Mouse (Mus musculus) gastrocnemius, postnatal 36 days (tissue): ENCODE data around the gene Olfr608. TPM values are rescaled to one million over a fixed set of nuclear protein-coding genes. Genes with fewer than 3 reads are reported as not detected.
"Not testable (repeated sequence)": the region's sequence is repeated elsewhere in the genome, so short reads cannot be mapped to it uniquely, and the experiment has no call there.

ENCODE experiments used
- DNase-seq, 2 experiments: peaks; one replicate each; pipeline ENCODE4 v3.0.0; 2022
- intact Hi-C: fragments of 180-260 bp; cut with DNase I; formaldehyde crosslinking; loops from one replicate; pipeline ENCODE4 v1.15.1; 2025
- long read RNA-seq, 2 experiments: library from polyadenylated mRNA; stranded (forward); transcript quantifications; one replicate each; pipeline ENCODE4 v2.0.0; 2021
- total RNA-seq, 2 experiments: library from RNA; stranded (reverse); gene quantifications; 2 replicates each; pipeline ENCODE4 v1.2.3; 2021

The Olfr608 gene
- not detected for total RNA-seq
- long read RNA-seq, experiment 1: 0 reads
- long read RNA-seq, experiment 2: 0 reads

DNA sequence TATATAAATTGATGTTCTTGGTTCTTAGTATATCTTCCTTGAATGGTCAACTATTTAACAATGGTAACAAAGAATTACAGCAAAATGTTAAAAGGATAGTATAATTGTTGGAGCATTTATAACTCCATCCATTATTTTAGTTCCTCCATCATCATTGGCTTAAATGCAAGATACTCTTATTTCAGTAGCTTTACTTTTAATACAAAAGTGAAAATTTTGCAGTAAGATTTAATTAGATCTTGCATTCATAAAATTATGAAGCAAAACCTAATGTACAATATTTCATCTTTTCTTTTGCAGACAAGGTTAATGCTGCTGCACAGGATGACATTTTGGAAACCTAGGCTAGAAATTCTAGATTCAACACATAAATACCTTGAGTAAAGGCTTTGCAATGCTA lies at the start of gene Olfr608:
Gene Olfr608, plus strand, starts transcription at position 301 of the 400 bp plus-strand sequence.
- intact Hi-C loops: no loop called here
- no peak for DNase-seq

DNA sequence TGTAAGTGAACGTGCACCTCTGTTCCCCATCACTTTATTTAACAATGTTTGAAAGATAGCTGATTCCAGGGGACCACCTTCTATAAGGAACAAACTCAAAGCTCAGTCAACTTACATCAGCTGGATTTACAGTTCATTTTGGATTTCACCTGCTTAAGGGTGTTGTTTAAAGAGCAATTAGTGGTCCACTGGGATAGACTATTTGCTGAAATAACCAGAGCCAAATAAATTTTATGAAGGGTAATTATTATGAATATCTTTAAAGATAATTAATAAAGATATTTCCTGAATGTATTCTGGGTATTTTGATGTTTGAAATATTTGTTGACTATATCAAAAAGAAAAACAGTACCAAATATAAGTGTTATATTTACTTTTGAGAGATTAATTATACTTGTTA lies 24.3 kb upstream of the Olfr608 start, which contains the start of gene Olfr605:
Gene Olfr605, minus strand, starts transcription at position 101 of the 400 bp plus-strand sequence.
- DNase-seq: no peak
- intact Hi-C loops: no loop called here

- intact Hi-C loops: no loop called here
- no peak for DNase-seq
Measured at GRCm38 (mm10) chr7:103448746-103449145, 20.9 kb upstream of the Olfr608 start, which contains the start of gene Olfr606. Olfr606 (plus strand) TSS chr7:103449046.

DNA sequence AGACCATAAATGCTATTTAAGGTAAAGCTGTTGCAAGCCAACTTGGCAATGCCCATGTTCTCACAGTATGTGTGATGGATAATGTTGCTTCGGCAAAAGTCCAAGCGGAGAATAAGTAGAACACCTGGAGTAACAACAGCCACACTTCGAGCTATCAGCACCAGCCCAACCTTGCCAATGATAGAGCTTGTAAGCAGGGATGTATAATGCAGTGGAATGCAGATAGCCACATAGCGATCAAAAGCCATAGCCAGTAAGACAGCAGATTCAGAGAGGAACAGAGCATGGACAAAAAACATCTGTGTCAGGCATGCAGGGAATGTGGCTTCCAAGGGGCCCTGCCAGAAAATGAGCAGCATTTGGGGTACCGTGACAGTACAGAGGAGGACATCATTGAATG lies 9.1 kb upstream of the Olfr608 start:
- DNase-seq: no peak
- intact Hi-C loops: no loop called here

DNA sequence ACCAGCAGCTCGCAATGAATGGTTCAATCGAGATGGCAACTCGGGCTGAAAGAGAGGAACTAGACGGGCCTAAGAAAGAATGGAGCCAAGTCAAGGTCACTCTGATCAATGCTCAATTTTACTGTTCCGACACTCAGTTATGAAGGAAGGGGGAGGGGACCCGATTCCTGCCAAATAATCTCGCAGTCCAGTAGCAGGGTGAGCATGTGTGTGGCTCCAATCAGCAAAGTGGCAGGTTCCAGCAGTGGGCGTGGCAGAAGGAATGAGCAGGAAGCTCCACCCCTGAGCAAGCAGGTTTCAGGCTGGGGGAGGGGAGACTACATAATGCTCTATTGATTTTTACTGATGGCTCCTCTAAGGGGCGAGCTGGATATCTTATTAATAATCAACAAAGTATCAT lies 7.4 kb downstream of the Olfr608 start:
- DNase-seq, intact Hi-C loops: not testable (repeated sequence)

DNA sequence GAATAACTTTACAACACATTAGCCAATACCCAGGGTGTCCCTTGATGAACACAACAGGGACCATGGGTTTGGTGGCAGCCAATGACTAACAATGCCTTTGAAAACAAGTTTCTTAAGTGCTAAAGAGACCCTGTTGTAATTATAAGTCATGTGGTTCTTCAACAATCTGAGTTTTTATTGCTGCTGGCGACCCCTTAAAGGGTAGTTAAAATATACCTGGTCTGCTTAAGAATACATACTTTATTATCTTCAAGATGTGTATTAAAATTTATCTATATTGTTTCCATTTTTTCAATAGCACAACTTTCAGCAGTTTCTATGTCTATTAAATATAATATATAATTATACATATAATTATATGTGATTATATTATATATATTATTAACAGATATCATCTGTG lies 28.3 kb downstream of the Olfr608 start, which contains the start of gene Olfr609:
Gene Olfr609, minus strand, starts transcription at position 101 of the 400 bp plus-strand sequence.
- DNase-seq: no peak
- intact Hi-C loops: no loop called here

DNA sequence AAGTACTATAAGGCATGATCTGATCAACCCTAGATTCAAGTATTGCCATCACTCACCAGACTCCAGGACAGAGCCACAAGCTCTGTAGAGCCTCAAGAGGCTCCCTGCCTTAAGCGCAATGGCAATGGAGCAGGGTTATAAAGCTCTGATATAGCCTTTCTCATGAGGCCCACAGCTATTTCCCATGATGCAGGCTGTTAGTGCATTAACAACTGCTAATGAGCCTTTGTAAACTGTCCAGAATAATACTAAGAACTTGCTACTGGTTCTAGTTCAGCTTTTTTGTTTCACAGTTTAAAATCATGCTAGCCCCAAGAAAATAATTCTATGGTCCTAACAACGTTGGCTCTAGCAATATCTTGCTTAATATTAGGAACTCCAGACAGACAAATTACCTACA lies 42.3 kb downstream of the Olfr608 start, which contains the start of gene Olfr610:
Gene Olfr610, minus strand, starts transcription at position 101 of the 400 bp plus-strand sequence.
- intact Hi-C loops: no loop called here

GRCm38 (mm10) chr7:103520746-103521145 lies 51.1 kb downstream of the Olfr608 start, which contains the start of gene Olfr611:
Olfr611 (minus strand) TSS chr7:103520846.
- intact Hi-C loops, DNase-seq: not testable (repeated sequence)

More for the DNA sequence above, 42.3 kb downstream of the Olfr608 start, which contains the start of gene Olfr610:
- no peak for DNase-seq

Other genes starting within 250 kb of the Olfr608 start
- not detected for gene Usp17ld, start 217.4 kb upstream of the Olfr608 start, total RNA-seq
- not detected for gene Olfr596, start 164.2 kb upstream of the Olfr608 start, total RNA-seq
- gene Olfr597, start 153.6 kb upstream of the Olfr608 start, total RNA-seq: not detected
- not detected for gene Olfr598, start 146.3 kb upstream of the Olfr608 start, total RNA-seq
- not detected for gene Olfr599, start 134.0 kb upstream of the Olfr608 start, total RNA-seq
- not detected for gene Olfr600, start 120.2 kb upstream of the Olfr608 start, total RNA-seq
- gene Olfr601, start 107.2 kb upstream of the Olfr608 start, total RNA-seq: not detected
- not detected for gene Olfr603, start 83.7 kb upstream of the Olfr608 start, total RNA-seq
- gene Usp17lc, start 54.8 kb upstream of the Olfr608 start, total RNA-seq: not detected
- not detected for gene Olfr605, start 24.4 kb upstream of the Olfr608 start, total RNA-seq
- gene Olfr606, start 20.8 kb upstream of the Olfr608 start, total RNA-seq: not detected
- not detected for gene Olfr607, start 5.7 kb upstream of the Olfr608 start, total RNA-seq
- not detected for gene Olfr609, start 28.2 kb downstream of the Olfr608 start, total RNA-seq
- gene Olfr610, start 42.2 kb downstream of the Olfr608 start, total RNA-seq: not detected
- not detected for gene Olfr611, start 51.0 kb downstream of the Olfr608 start, total RNA-seq
- gene Olfr612, start 72.8 kb downstream of the Olfr608 start, total RNA-seq: not detected
- not detected for gene Olfr613, start 78.2 kb downstream of the Olfr608 start, total RNA-seq
- gene Olfr615, start 86.2 kb downstream of the Olfr608 start, total RNA-seq: not detected
- not detected for gene Olfr616, start 99.3 kb downstream of the Olfr608 start, total RNA-seq
- gene Olfr617, start 103.2 kb downstream of the Olfr608 start, total RNA-seq: not detected
- not detected for gene Olfr618, start 120.2 kb downstream of the Olfr608 start, total RNA-seq
- gene Olfr619, start 130.7 kb downstream of the Olfr608 start, total RNA-seq: not detected
- gene Olfr620, start 142.7 kb downstream of the Olfr608 start, total RNA-seq: not detected
- gene Olfr622, start 172.8 kb downstream of the Olfr608 start, total RNA-seq: not detected
- not detected for gene Olfr623, start 193.8 kb downstream of the Olfr608 start, total RNA-seq
- not detected for gene Olfr624, start 201.3 kb downstream of the Olfr608 start, total RNA-seq
- not detected for gene Olfr625-ps1, start 212.8 kb downstream of the Olfr608 start, total RNA-seq
- gene Olfr243, start 244.8 kb downstream of the Olfr608 start, total RNA-seq: not detected